Mouse (Mus musculus): ENCODE results near the gene Sept9.
A peak's percentile ranks its signal among the peaks of the same experiment; 100 is the strongest.

Gene Sept9

DNA sequence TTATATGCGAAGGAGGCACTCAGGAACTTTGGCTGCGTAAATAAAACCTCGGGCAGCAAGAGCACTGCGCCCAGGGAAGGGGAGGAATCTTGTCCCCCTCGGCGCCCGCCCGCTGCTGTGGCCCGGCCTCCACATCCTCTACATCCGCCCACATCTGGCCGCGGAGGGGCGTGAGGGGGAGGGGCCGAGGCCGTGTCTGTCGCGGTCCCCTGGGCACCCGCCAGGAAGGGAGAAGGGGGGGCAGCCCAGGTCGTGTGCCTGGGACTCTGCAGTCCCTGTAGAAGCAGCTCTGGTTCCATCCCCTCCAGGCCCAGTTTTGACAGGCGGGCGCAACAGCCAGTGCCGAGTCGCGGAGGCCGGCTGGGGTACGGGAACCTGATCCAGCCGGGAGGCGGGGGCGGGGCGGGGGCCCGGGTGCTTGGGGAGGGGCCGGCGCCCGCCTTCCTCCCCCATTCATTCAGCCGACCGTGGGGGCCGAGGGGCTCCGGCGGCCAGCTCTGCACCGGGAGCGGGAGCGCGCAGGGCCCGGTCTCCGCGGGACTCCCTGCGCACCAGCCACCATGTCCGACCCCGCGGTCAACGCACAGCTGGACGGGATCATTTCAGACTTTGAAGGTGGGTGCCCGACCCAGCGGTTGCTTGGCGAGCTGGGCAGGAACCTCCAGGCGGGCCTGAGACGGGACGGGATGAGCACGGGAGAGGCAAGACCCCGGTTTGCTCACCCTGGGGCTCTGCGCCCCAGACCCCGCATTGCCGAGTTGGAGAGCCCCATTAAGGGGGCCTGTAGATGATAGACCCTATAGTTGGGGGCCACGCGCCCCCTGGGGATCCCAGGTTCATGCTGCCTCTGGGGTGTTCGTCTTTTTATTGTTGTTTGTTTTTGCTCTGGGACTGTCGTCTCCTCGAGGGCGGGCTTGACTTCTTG is 66.8 kb downstream of the Sept9 start:
- DNase-seq (ENCODE audit: low spot score in 2 of 2): peak in 1 of 2 experiments; percentile 70

DNA sequence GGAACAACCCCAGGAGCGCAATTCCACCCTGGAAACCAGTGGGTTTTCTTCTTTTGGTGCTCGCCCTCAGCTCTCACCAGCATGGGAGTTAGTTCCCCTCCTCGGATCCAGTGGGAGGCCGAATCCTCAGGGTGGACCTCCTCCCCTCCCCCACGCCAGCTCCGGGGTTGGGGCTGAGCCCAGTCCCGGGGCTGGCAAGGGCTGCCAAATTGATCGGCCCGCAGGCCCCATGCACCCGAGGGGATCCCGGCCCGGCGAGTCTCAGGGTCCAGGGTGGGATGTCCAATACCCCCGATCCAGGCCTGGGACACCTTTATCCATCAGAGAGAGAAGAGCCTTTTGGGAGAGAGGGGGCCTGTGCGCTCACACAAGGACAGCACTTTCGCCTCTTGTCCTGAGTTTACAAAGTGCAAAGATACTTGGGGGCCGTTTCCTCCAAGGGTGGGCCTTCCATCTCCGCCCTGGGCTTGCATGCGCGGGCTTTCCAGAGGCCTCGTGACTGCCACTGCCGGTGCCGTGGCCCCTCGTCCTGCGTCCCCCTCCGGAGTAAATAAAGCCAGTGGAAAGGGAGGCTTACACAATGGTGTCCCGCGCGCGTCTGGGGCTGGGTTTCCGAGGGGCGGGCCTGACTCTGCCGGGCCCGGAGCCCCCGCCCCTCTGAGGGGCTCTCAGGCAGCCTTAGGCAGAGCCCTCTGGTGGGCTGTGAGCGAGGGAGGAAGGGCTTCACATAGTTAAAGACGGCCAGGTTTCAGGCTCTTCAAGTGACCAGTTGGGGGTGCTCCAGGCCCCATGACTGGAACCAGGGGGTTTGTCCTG is 67.7 kb downstream of the Sept9 start:
- no peak for DNase-seq (ENCODE audit: low spot score in 2 of 2)

DNA sequence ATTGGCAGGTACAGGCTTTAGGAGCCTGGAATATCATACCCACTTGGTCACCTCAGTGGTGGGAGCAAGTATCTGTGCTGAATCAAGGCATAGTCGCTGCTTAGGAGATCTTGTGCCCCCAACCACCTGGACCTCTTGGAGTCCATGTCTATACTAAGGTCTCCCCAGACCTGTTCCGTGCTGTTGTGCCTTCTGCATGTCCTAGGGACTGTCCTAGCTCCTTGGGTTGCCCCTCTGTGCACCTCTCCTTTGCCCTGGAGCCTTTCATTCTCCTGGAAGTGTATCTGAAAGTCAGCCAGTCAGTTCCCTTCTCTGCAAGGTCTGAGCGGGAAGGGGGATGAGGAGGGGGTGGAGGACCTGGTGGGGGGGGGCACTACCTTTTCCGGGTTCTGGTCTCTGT is 68.4 kb downstream of the Sept9 start:
- DNase-seq (ENCODE audit: low spot score in 2 of 2): no peak

DNA sequence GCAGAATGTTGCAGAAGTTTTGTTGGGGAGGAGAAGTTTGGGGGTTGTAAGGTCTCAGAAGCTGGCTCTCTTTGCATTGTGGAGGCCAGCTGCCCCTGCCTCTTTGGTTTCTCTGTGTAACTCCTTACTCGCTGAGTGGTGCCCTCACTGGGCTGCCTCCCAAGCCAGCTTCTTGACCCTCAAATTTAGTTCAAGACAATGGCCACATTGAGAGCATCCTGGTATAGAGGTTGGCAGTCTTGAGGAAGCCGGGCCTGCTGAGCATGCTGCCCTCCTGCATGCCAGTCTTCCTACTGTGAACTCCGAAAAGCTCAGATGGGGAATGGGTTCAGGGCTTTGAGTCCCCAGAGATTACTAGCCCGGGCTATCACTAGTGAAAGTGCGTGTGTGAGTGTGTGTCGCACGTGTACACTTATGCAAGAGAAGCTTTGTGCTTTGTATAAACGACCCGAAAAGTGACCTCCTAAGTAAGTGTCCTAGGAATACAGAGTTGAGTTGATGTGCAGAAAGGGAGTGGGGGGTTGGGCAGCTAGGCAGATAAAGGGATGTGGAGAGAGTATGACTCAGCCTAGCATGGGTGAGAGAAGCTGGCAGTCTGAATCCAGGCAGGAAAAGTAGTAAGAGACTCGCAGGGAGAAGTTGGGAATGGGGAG is 69.0 kb downstream of the Sept9 start:
- no peak for DNase-seq (ENCODE audit: low spot score in 2 of 2)

DNA sequence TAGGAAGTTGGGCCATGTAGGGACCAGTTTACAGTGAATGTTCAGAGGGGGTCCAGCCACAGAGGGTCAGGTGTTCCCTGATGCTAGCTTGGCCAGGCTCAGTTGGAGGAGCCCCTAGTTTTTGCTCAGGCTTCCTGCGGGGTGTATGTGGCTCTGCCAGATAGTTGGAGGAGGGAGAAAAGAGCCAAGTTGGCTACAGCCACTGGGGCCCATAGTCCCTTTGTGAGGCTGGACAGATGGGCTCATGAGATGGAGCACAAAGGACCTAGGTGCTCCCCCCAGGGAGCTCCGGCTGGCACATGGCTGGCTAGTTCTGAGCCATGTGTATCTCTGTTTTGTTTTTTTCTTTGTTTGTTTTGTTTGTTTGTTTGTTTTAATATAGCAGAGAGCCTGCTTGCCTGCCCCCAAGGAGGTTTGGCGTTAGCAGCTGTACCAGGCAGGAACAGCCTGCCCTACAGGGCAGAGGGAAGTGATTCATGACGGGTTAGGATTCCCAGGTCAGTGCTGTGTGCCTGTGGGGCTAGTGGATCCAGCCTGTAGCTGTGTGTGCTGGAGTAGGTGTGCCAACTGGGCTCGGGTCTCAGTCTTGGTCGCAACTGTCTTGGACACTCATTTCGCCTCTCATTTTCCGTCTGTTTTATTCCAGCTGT is 69.7 kb downstream of the Sept9 start:
- DNase-seq (ENCODE audit: low spot score in 2 of 2): no peak

DNA sequence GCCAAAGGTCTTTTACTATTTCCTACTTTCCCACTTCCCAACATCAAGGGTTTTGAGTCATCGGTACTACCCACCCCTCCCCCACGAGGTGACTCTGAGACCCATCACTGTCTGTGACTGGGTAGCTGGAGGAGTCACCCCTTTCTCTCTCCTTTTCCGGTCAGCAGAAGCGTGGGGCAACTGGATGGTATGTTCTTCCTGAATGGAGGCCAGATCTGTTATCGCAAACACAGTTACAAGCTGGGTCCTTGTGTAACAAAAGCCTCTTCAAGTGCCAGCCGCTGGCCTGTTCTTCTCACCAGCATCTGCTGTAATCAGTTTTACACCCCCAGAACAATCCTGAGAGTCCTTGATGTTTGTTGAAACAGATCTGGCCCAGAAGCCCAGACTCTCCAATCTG is 70.5 kb downstream of the Sept9 start:
- DNase-seq (ENCODE audit: low spot score in 2 of 2): no peak

DNA sequence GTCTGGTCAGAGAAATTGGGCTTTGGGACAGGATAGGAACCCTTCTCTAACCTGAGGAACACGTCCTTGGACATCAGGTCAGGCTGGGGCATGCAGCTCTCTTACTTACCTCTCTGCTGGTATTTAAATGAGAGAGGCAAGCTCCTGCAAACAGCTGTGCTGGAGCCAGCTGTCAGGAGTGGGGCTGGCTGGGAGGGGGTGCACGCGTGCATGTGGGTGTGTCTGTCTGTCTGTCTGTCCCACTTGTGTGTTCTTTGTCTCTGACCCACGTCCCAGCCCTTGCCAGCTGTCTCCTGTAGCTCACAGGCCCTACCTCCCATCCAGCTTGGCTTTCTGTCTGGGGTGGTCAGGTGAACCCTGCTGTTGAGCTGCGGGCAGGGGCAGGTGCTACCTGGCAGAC is 75.5 kb downstream of the Sept9 start:
- DNase-seq (ENCODE audit: low spot score in 2 of 2): no peak

DNA sequence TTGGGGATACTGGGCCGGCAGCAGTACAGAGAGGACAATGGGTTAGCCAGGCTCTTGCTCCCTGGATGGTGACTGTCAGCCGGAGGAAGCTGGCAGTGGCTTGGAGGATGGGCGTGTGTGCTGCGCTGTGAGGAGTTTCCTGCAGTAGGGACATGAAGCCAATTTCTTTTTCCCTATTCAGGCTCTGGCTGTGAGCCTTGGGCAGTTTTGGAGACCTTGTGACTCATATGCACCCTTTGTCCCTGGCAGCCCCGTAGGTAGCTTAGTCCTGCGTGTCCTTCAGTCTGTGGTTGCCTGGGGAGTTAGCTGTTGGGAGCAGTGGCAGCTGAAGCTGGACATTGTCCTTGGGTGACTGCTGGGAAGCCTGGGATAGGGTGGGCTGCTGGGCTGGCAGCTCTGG is 76.5 kb downstream of the Sept9 start:
- peak in 1 of 2 experiments; percentile 44 for DNase-seq (ENCODE audit: low spot score in 2 of 2)

DNA sequence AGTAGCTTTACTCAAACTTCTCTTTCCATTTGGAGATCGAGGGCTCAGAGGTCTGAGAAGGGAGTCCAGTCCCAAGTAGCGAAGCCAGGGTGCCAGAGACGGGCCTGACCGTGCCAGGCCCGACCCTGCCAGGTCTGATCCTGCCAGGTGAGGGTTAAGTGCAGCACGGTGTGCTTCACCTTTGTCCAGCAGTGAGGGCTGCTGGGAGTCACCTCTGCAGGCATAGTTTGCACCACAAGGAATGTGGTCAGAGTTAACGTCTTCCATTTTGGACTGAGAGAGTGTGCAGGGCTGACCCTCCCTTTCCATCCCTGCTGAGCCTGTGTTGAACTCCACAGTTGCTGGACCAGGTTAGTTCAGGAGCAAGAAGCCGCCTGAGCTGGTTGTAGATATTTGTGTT is 77.5 kb downstream of the Sept9 start:
- DNase-seq (ENCODE audit: low spot score in 2 of 2): no peak

DNA sequence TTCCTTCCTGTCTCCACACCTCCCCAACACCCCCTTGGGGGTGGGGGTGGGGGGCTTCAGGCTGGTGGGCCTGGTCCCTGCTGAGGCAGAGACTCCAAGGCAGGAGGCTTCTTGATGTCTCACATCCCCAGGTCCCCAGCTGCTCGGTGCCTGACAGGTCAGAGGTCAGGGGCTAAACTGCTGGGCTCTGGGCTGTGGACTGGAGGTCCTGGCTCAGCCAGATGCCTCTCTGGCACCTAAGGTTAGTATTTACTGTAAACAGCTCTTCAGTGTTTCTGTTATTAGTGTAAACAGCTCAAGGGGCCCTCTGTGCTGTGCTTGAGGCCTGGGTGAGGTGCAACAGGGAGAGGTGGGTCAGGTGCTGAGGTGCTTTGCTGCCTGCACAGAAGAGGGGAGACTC is 78.7 kb downstream of the Sept9 start:
- no peak for DNase-seq (ENCODE audit: low spot score in 2 of 2)

DNA sequence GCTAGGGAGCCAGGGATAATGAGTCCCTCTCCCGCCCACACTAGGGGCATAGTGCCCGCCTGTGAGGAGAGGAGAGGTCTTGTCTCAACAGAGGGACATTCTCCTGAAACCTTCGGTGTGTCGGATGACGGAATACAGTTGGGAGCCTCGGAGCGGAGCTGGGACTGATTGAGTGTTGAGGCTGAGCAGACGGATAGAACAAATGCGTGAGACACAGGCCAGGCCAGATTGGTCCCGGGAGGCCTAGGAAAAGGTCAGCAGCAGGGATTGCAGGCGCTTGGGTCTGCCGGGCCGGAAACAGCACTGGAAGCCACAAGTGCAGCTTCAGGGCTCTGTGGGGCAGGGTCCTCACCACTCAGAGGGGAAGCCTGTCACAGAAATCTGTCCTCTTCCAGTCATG is 79.1 kb downstream of the Sept9 start:
- no peak for DNase-seq (ENCODE audit: low spot score in 2 of 2)

DNA sequence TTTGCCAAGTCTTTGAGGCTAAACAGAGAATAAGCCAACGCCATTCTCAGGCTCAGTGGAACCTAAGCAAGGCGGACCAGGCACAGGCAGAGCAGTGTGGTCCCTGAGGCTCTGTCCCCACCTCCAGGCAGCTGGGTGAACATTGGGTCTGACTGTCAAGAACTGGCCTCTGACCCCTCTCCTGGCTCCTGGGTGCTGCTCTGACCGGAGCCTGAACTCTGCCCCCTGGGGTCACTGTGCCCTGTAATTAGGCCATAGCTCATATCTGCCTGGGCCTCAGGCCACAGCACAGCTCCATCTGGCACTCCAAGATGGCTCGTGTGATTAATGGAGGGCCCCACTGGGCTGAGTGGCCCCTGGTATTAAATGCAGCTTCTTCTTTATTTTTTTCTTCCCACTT is 80.5 kb downstream of the Sept9 start:
- DNase-seq (ENCODE audit: low spot score in 2 of 2): no peak

DNA sequence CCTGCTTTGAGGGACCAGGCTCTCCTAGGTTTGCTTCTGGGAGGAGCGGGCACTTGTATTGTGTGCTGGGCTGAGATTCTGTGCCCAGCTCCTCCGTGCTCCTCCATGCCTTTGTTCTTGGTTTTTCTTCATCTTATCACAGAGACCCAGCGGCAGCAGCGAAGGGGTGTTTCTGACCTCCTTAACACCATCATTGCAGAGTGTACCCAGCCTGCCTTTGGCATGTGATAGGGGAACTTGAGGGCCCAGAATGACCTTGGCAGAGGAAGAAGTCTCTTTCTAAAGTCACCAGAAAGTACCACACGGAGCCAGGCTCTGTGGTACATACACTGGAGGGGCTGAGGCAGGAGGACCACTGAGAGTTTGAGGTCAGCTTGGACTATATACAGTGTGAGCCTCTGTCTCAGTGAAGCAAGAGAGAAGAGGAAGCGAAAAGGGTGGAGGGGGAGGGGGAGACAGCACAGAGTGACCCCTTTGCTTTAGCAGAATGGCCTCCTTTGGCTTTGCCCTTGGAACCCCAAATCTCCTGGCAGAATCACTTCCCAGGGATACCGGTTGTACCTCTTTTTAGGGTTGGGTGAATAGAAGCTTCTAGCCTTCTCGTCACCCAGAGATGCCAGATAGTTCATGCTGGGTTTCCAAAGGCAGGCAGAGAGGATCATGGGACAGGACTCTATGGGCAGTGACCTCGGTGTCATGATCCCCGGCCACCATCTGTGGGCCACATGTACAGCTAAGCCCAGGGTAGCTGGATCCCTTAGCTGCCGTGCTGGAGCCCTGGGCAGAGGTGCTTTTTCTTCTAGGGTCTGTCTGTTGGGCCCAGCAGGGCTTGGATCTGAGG is 83.8 kb downstream of the Sept9 start:
- no peak for DNase-seq (ENCODE audit: low spot score in 2 of 2)

DNA sequence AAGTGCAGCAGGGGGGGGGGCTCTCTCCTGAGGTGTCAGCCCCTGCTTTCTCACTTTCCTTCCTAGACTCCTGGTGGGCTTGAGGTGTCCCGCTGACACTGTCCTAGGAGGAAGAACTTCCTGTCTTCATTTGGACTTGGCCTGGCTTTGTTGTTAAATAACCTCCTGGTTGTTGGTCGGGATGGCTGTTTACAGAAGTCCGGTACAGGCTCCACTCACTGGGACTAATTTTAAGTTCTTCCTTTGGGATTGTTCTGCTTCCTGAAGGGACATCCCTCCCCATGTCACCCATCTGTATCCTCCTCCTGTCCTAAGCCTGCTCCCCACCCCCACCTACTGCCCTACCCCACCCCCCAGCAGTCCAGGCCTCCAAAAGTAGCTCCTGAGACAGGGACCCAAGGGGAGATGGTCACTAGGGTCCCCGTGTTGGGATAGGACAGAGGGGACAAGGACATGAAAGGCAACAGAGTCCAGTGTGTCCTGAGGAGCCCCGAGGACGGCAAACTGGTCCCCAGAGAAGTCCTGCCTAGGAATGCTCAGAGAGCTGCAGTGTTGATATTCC is 84.5 kb downstream of the Sept9 start:
- no peak for DNase-seq (ENCODE audit: low spot score in 2 of 2)

DNA sequence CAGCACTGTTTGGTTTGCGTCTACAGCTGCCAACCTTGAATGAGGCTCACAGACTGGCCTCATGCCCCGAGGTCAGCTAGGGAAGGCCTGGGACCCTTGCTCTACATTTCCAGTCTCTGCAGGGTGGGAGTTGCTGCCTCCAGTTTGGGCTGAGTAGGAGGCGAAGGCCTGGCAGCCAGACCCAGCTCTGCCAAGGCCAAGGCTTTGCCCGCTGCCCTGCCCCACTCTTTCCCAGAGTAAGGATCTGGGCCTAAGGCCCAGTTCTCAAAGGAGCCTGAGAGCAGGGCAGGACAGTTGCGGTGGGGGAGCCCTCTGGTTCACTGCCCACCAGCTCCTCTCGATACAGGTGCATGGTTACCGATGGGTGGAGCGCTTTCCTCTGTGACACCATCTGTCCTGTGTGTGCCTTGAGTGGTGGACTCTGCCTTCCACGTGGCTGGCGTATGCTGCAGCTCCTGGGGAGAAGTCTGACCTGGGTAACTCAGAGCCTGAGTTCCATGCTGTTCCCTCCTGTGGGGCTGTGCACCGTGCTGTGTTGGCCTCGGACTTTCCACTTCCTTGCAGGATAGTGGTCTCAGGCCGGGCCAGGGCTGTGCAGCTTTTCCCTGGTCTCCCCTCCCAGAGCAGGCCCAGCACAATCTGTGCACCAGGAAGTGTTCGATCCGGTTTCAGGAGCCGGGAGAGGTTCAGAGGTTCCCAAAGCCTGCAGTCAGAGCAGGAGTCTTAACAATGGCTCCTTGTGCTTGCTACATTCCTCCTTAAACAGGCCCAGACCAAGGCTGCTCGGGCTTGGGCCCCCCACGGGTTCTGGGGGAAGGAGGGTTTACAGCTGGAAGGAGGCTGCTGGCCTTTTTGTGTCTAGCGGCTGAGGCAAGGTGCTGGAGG is 85.5 kb downstream of the Sept9 start:
- DNase-seq (ENCODE audit: low spot score in 2 of 2): no peak

DNA sequence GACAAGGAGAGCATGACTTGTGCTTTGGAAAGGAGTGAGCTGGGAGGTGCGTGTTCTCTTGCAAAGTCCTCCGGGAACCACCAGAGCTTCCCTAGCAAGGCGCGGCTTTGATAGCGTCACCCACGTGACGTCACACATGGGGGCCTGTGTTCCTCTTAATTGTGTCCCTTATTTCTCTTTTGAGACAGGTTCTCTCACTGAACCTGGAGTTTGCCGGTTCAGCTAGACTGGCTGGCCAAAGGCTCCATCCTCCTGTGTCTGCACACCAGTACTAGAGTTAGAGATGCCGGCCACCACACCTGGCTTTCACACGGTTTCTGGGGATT is 86.1 kb downstream of the Sept9 start:
- DNase-seq (ENCODE audit: low spot score in 2 of 2): no peak

DNA sequence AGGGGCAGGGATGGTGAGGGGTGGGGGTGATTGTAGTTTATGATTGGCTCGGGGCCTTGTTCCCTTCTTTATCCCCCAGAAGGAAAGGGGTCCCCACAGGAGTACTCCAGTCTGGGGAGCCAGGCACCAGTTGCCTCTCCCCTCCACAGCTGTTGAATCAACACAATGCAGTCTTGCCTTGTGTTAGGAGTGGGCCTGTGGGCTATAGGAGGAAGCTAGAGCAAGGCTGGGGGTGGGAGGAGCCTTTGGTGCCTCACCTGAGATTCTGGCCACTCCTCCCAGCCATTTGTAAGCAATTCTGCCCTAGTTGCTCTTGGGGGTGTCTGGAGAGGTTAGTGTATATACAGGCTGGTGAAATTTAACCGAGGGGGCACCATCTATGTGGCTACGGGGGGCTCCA is 88.3 kb downstream of the Sept9 start:
- no peak for DNase-seq (ENCODE audit: low spot score in 2 of 2)

DNA sequence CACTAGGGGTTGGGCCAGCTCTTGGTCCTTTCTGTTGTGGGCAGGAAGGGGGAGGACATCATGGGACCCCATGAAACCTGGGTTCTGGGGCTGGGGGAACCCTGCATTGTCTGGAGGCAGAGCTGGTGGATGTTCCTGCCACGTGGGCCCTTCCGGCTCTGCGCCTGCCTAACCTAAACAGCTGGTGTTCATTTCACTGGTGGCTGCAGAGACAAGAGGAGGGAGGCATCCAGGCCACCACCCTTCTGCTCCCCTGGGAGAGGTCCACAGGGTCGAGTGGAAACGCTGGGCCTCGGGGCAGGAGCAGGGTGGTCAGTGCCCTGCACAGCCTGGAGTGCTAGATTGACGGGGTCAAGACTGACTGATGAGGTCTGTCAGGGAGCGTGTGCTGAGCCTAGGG is 89.3 kb downstream of the Sept9 start:
- DNase-seq (ENCODE audit: low spot score in 2 of 2): no peak

DNA sequence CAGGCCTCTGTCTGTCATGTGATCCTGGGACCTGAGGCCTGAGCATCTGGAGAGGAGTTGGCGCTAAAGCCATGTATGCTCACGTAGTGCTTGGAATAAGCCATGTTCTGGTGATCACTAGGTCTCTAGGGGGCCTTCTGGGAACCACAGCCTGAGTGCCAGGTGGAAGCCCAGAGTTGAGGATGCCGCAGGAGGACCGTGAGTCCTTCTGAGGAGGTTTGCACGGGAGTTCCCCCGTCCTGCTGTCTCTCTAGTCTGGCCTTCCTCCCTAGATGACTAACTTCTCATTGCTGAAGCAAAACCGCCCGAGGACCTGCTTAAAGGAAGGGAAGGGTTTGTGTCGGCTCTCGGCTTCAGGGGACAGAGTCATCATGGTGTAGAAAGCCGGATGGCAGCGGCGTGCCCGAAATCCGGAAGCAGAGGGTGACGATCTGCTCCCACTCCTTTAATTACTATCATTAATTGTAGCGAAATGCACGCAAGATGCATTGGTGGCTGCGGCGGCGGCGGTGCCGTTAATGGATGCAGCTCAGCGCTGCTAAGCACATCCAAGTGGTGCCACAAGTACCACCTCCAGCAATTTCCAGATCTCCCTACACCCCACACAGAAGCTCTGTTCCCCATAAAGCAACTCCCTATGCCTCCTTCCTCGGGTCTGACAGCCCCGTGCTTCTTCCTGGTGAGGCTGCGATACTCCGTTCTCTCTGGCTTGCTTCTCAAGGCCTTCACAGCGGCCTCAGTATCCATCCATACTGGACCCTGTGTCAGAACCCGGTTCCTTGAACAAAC is 92.0 kb downstream of the Sept9 start:
- no peak for DNase-seq (ENCODE audit: low spot score in 2 of 2)

Measured in urinary bladder, adult 18-20 months (tissue).